Mouse (Mus musculus) bone marrow, adult 2 months (tissue): ENCODE measurements around the gene Mum1.

Source experiments
- CTCF ChIP-seq: fragments of 200-500 bp; IDR thresholded peaks from 2 replicates; pipeline ENCODE4 v1.5.1; 2011; ENCODE audit warnings: low read length, control low read depth; ENCODE audit not compliant: control insufficient read depth, insufficient read depth
- POLR2A ChIP-seq: fragments of 200-500 bp; IDR thresholded peaks from 2 replicates; pipeline ENCODE4 v1.6.1; 2011; ENCODE audit warnings: low read depth, mild to moderate bottlenecking, control low read depth, low read length, borderline replicate concordance; ENCODE audit not compliant: control insufficient read depth

- no peak for TF ChIP-seq CTCF
- no peak for TF ChIP-seq POLR2A
Measured at GRCm38 (mm10) chr10:80279273-80279672, 53.0 kb downstream of the Mum1 start.
